Mouse (Mus musculus): ENCODE measurements around the gene Ankrd36.

DNA sequence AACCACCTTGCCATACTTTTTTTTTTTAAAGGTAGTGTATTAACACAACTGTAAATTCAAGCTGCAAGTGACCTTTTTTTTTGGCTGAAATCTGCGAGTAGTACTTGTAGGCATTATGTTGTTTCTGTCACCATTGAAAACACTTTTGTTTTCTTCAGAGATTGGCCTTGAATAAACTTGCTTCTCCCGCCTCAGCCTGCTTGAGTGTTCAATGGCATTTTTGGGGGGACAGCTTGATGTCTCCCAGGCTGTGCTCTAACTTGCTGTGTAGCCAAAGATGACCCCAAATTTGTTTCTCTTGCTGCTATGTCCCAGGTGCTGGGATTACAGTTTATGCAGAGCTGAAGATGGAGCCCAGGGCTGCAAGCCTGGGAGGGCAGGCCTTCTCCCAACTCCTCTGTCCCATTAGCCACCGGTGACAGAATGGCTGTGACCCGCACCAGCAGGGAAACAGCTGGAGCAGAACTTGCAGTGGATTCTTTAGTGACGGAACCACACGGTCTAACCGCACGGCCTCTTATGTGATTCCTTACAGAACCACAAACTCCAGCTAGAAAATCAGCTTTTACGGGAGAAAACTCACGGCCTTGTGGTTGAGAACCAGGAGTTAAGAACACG lies 46.6 kb upstream of the Ankrd36 start:
- no peak for TF ChIP-seq EP300 (optimal IDR thresholded peaks at IDR 0.05)
- no peak for TF ChIP-seq CTCF (IDR thresholded peaks at IDR 0.05; ENCODE audit: low read depth)

Measured in stomach, postnatal 0 days (tissue).